Mouse (Mus musculus): ENCODE measurements around the gene Tmem131l. TPM values are rescaled to one million over a fixed set of nuclear protein-coding genes. Genes with fewer than 3 reads are reported as not detected.

The Tmem131l gene
- polyA plus RNA-seq, 1 experiment from 2014 or later, result 49.9 TPM

GRCm38 (mm10) chr3:83857621-83858020 is 182.4 kb downstream of the Tmem131l start:
- H3K9me3 ChIP-seq (ENCODE audit: control insufficient read depth, low read length), result no peaks in the 10 kb centered on the region
- DNase-seq (ENCODE audit: low spot score) (no peak), ATAC-seq (replicated peaks; ENCODE audit: low FRiP score, low TSS enrichment, low read depth) (no peak)
- no peaks in the 10 kb centered on the region for H3K4me1 ChIP-seq (replicated peaks; ENCODE audit: control insufficient read depth, insufficient read depth, low read length)
- H3K27ac ChIP-seq (ENCODE audit: low read depth), result no peak overlapping the region
- WGBS, result 88% methylated on average over 13 of the region's 13 CpGs
- H3K4me3 ChIP-seq (ENCODE audit: low read depth, low read length), result no peak overlapping the region
- no peaks in the 10 kb centered on the region for H3K36me3 ChIP-seq (ENCODE audit: control insufficient read depth, insufficient read depth, low read length)
- no peak overlapping the region for H3K4me2 ChIP-seq (ENCODE audit: low read length)
- no peaks in the 10 kb centered on the region for H3K27me3 ChIP-seq (replicated peaks; ENCODE audit: control insufficient read depth, insufficient read depth, low read length)
- H3K9ac ChIP-seq (ENCODE audit: low read length), result no peak overlapping the region

- no peak overlapping the region for H3K9ac ChIP-seq (ENCODE audit: low read length)
- no peak overlapping the region for H3K4me2 ChIP-seq (ENCODE audit: low read length)
- no peak overlapping the region for H3K4me3 ChIP-seq (ENCODE audit: low read depth, low read length)
- no peak for DNase-seq (ENCODE audit: low spot score)
- no peaks in the 10 kb centered on the region for H3K4me1 ChIP-seq (replicated peaks; ENCODE audit: control insufficient read depth, insufficient read depth, low read length)
- no peak for ATAC-seq (replicated peaks; ENCODE audit: low FRiP score, low TSS enrichment, low read depth)
- 85% methylated on average over 5 of the region's 5 CpGs for WGBS
- no peaks in the 10 kb centered on the region for H3K27me3 ChIP-seq (replicated peaks; ENCODE audit: control insufficient read depth, insufficient read depth, low read length)
- no peak overlapping the region for H3K27ac ChIP-seq (ENCODE audit: low read depth)
- no peaks in the 10 kb centered on the region for H3K36me3 ChIP-seq (ENCODE audit: control insufficient read depth, insufficient read depth, low read length)
- no peaks in the 10 kb centered on the region for H3K9me3 ChIP-seq (ENCODE audit: control insufficient read depth, low read length)
Measured at GRCm38 (mm10) chr3:83855643-83856042, 184.3 kb downstream of the Tmem131l start.

GRCm38 (mm10) chr3:83849341-83849740 is 190.6 kb downstream of the Tmem131l start:
- Histone ChIP-seq H3K36me3 (ENCODE audit: control insufficient read depth, insufficient read depth, low read length) (no peaks in the 10 kb centered on the region), H3K9ac (ENCODE audit: low read length) (no peak overlapping the region), H3K9me3 (ENCODE audit: control insufficient read depth, low read length) (no peaks in the 10 kb centered on the region), H3K4me1 (replicated peaks; ENCODE audit: control insufficient read depth, insufficient read depth, low read length) (no peaks in the 10 kb centered on the region), H3K4me3 (ENCODE audit: low read depth, low read length) (no peak overlapping the region), H3K27me3 (replicated peaks; ENCODE audit: control insufficient read depth, insufficient read depth, low read length) (no peaks in the 10 kb centered on the region), H3K27ac (ENCODE audit: low read depth) (no peak overlapping the region), H3K4me2 (ENCODE audit: low read length) (no peak overlapping the region)
- ATAC-seq (replicated peaks; ENCODE audit: low FRiP score, low TSS enrichment, low read depth) (no peak), DNase-seq (ENCODE audit: low spot score) (no peak)
- 78% methylated on average over 2 of the region's 2 CpGs for WGBS

Other genes with a start within 250 kb of the Tmem131l start
- gene Tlr2, start 198.4 kb downstream of the Tmem131l start, polyA plus RNA-seq (2014; fragmentation: Nextera tagmentation; extraction: Ambion mirVana), result 3.5 and 3.9 TPM in 2 replicates
- 13.6 and 16.5 TPM in 2 replicates for gene Mnd1, start 115.6 kb upstream of the Tmem131l start, polyA plus RNA-seq (2014; fragmentation: Nextera tagmentation; extraction: Ambion mirVana)
- 1.4 and 2.1 TPM in 2 replicates for gene Gm6525, start 133.9 kb upstream of the Tmem131l start, polyA plus RNA-seq (2014; fragmentation: Nextera tagmentation; extraction: Ambion mirVana)

Measured in intestine, embryonic 14.5 days (tissue).